ENCODE assay signal across 8 mouse cellular contexts in the genomic region with DNA sequence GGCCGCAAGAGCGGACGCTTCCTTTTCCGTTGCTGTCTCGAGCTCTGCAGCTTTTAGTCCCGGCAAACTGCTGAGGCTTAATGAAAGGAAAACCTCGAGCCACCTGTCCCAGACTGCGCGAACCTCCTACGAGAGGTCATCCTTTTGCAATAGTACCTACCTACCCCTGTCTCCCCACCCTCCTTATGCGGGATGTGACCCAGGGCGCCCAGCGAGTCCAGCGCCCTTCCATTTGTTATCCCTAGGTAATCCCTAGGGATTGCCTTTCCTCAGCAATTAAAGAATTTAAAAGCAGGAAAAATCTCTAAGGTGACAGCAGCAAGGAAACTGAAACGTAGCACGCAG. TPM values are rescaled to one million over a fixed set of nuclear protein-coding genes. Genes with fewer than 3 reads are reported as not detected.
DNase-seq lines count a peak whose midpoint lies in the region; ATAC-seq lines count a peak whose summit lies in the region.

No protein-coding gene starts in this region.

- H3K27ac ChIP-seq in kidney, embryonic 14.5 days (ENCODE audit: low read depth, low read length): no peak overlapping the region; the same call in 1 of the 2 replicates
- peak overlapping the region; percentile 65; the same call in 1 of the 2 replicates for H3K27ac ChIP-seq in embryonic facial prominence, embryonic 12.5 days
- peak overlapping the region; percentile 39 for H3K27ac ChIP-seq in intestine, embryonic 15.5 days
- peak overlapping the region; percentile 84 for H3K27ac ChIP-seq in midbrain, embryonic 16.5 days (ENCODE audit: low read length)

- DNase-seq in kidney, postnatal 14 days: no peak
- no peak for DNase-seq in retina, embryonic 14.5 days (ENCODE audit: low spot score)
- DNase-seq in left cerebral cortex, postnatal 4 days: no peak

- H3K4me2 ChIP-seq in kidney, embryonic 14.5 days (replicated peaks; ENCODE audit: low read depth, low read length): peak overlapping the region; percentile 83
- peak overlapping the region; percentile 70 for H3K4me2 ChIP-seq in embryonic facial prominence, embryonic 12.5 days (replicated peaks)
- peak overlapping the region; percentile 79 for H3K4me2 ChIP-seq in intestine, embryonic 15.5 days (replicated peaks)
- H3K4me2 ChIP-seq in midbrain, embryonic 16.5 days (ENCODE audit: low read length): peak overlapping the region; percentile 60

- peaks cover 22% of the 10 kb centered on the region for H3K36me3 ChIP-seq in kidney, embryonic 14.5 days (ENCODE audit: control insufficient read depth, insufficient read depth, low read length)
- peaks cover 25% of the 10 kb centered on the region for H3K36me3 ChIP-seq in embryonic facial prominence, embryonic 12.5 days
- peaks cover 13% of the 10 kb centered on the region for H3K36me3 ChIP-seq in intestine, embryonic 15.5 days
- H3K36me3 ChIP-seq in midbrain, embryonic 16.5 days (ENCODE audit: control insufficient read depth, insufficient read depth, low read length): peaks cover 23% of the 10 kb centered on the region

- H3K9me3 ChIP-seq in kidney, embryonic 14.5 days (ENCODE audit: control insufficient read depth, low read length): no peaks in the 10 kb centered on the region
- H3K9me3 ChIP-seq in embryonic facial prominence, embryonic 12.5 days: peaks cover 4% of the 10 kb centered on the region
- no peaks in the 10 kb centered on the region for H3K9me3 ChIP-seq in intestine, embryonic 15.5 days
- peaks cover 4% of the 10 kb centered on the region; the same call in 1 of the 2 replicates for H3K9me3 ChIP-seq in midbrain, embryonic 16.5 days (replicated peaks; ENCODE audit: control insufficient read depth, low read length, poor library complexity, severe bottlenecking)

- intact Hi-C loops in left cerebral cortex, postnatal 4 days (cut with DNase I): loop anchor here (2.0 kb wide), 1 partner anchor 31 kb away; a partner anchor contains a TSS

- ATAC-seq in kidney, embryonic 14.5 days (ENCODE audit: low FRiP score, low TSS enrichment): no peak; the same call in 1 of the 2 replicates
- peak; percentile 82 for ATAC-seq in embryonic facial prominence, embryonic 12.5 days (ENCODE audit: insufficient number of reproducible peaks, insufficient read depth, low FRiP score, low TSS enrichment)
- peak; percentile 84; the same call in 1 of the 2 replicates for ATAC-seq in intestine, embryonic 15.5 days
- ATAC-seq in midbrain, embryonic 16.5 days: no peak
- ATAC-seq in CD4-positive, CD25-positive, alpha-beta regulatory T cell, adult 4 months: no peak

- peak overlapping the region; percentile 47 for H3K4me3 ChIP-seq in kidney, embryonic 14.5 days (ENCODE audit: low read length)
- peak overlapping the region; percentile 41 for H3K4me3 ChIP-seq in embryonic facial prominence, embryonic 12.5 days
- peak overlapping the region; percentile 42 for H3K4me3 ChIP-seq in intestine, embryonic 15.5 days (replicated peaks)
- peak overlapping the region; percentile 44 for H3K4me3 ChIP-seq in midbrain, embryonic 16.5 days (ENCODE audit: low read depth, low read length)

- under 1% methylated on average over 16 of the region's 16 CpGs for WGBS in kidney, embryonic 14.5 days
- 1% methylated on average over 16 of the region's 16 CpGs for WGBS in embryonic facial prominence, embryonic 12.5 days
- under 1% methylated on average over 16 of the region's 16 CpGs for WGBS in intestine, embryonic 15.5 days
- under 1% methylated on average over 16 of the region's 16 CpGs for WGBS in midbrain, embryonic 16.5 days

- H3K4me1 ChIP-seq in kidney, embryonic 14.5 days (ENCODE audit: control insufficient read depth, insufficient read depth, low read length): peaks cover 3% of the 10 kb centered on the region; the same call in 1 of the 2 replicates
- no peaks in the 10 kb centered on the region for H3K4me1 ChIP-seq in embryonic facial prominence, embryonic 12.5 days
- H3K4me1 ChIP-seq in intestine, embryonic 15.5 days (replicated peaks): no peaks in the 10 kb centered on the region
- H3K4me1 ChIP-seq in midbrain, embryonic 16.5 days (ENCODE audit: control insufficient read depth, insufficient read depth, low read length): peaks cover 9% of the 10 kb centered on the region

- no peaks in the 10 kb centered on the region for H3K27me3 ChIP-seq in kidney, embryonic 14.5 days (ENCODE audit: control insufficient read depth, insufficient read depth, low read length)
- H3K27me3 ChIP-seq in embryonic facial prominence, embryonic 12.5 days: no peaks in the 10 kb centered on the region
- H3K27me3 ChIP-seq in intestine, embryonic 15.5 days (replicated peaks): no peaks in the 10 kb centered on the region
- no peaks in the 10 kb centered on the region for H3K27me3 ChIP-seq in midbrain, embryonic 16.5 days (ENCODE audit: control insufficient read depth, insufficient read depth, low read depth, low read length)

- H3K9ac ChIP-seq in kidney, embryonic 14.5 days (ENCODE audit: low read depth, low read length): peak overlapping the region; percentile 65
- peak overlapping the region; percentile 50 for H3K9ac ChIP-seq in embryonic facial prominence, embryonic 12.5 days
- H3K9ac ChIP-seq in intestine, embryonic 15.5 days: peak overlapping the region; percentile 48
- H3K9ac ChIP-seq in midbrain, embryonic 16.5 days (ENCODE audit: low read depth, low read length): peak overlapping the region; percentile 79

RNA-seq across cellular contexts. Expression of a gene that starts 0.3 kb away (rescaled TPM):
- polyA plus RNA-seq in kidney, embryonic 14.5 days (2014; fragmentation: Nextera tagmentation; extraction: Ambion mirVana): 6.1 and 9.3 TPM in 2 replicates
- polyA plus RNA-seq in embryonic facial prominence, embryonic 12.5 days (2016; fragmentation: Nextera tagmentation; extraction: Ambion mirVana): 17.4 and 19.4 TPM in 2 replicates
- polyA plus RNA-seq in intestine, embryonic 15.5 days (2015; fragmentation: Nextera tagmentation; extraction: Ambion mirVana): 4.3 and 4.6 TPM in 2 replicates
- 39.1 and 44.4 TPM in 2 replicates for polyA plus RNA-seq in midbrain, embryonic 16.5 days (2015; fragmentation: Nextera tagmentation; extraction: Ambion mirVana)
- 1 to 10 TPM in 1 of 2 experiments, under 1 TPM in 1; 0.42 to 1.4 TPM for polyA plus RNA-seq in CD4-positive, CD25-positive, alpha-beta regulatory T cell, adult 4 months (2017; shearing (Covaris generic))
- total RNA-seq in left cerebral cortex, postnatal 4 days (2021): 10 to 100 TPM; 28.0 to 32.9 TPM

RNA-seq across cellular contexts. Expression of a gene that starts 15.0 kb away (rescaled TPM):
- polyA plus RNA-seq in kidney, embryonic 14.5 days (2014; fragmentation: Nextera tagmentation; extraction: Ambion mirVana): 18.5 and 19.8 TPM in 2 replicates
- 19.8 TPM in 2 replicates for polyA plus RNA-seq in embryonic facial prominence, embryonic 12.5 days (2016; fragmentation: Nextera tagmentation; extraction: Ambion mirVana)
- 10.6 and 10.8 TPM in 2 replicates for polyA plus RNA-seq in intestine, embryonic 15.5 days (2015; fragmentation: Nextera tagmentation; extraction: Ambion mirVana)
- 32.6 and 33.9 TPM in 2 replicates for polyA plus RNA-seq in midbrain, embryonic 16.5 days (2015; fragmentation: Nextera tagmentation; extraction: Ambion mirVana)
- polyA plus RNA-seq in CD4-positive, CD25-positive, alpha-beta regulatory T cell, adult 4 months (2017; shearing (Covaris generic)): 10 to 100 TPM; 20.0 to 22.4 TPM
- total RNA-seq in left cerebral cortex, postnatal 4 days (2021): 10 to 100 TPM; 25.9 to 26.3 TPM

RNA-seq across cellular contexts. Expression of a gene that starts 30.9 kb away (rescaled TPM):
- polyA plus RNA-seq in kidney, embryonic 14.5 days (2014; fragmentation: Nextera tagmentation; extraction: Ambion mirVana): 20.9 and 33.2 TPM in 2 replicates
- 39.5 and 41.3 TPM in 2 replicates for polyA plus RNA-seq in embryonic facial prominence, embryonic 12.5 days (2016; fragmentation: Nextera tagmentation; extraction: Ambion mirVana)
- polyA plus RNA-seq in intestine, embryonic 15.5 days (2015; fragmentation: Nextera tagmentation; extraction: Ambion mirVana): 27.5 and 27.9 TPM in 2 replicates
- polyA plus RNA-seq in midbrain, embryonic 16.5 days (2015; fragmentation: Nextera tagmentation; extraction: Ambion mirVana): 30.1 and 30.6 TPM in 2 replicates
- polyA plus RNA-seq in CD4-positive, CD25-positive, alpha-beta regulatory T cell, adult 4 months (2017; shearing (Covaris generic)): 100 to 1,000 TPM in 1 of 2 experiments, 10 to 100 TPM in 1; 91.9 to 118 TPM
- 10 to 100 TPM; 20.7 to 22.7 TPM for total RNA-seq in left cerebral cortex, postnatal 4 days (2021)

Comparison
In these comparisons a context has a peak if more than half of its experiments do, and no peak if none do; other contexts are left out.
1. ATAC-seq: peak in embryonic facial prominence, embryonic 12.5 days (single experiment) and intestine, embryonic 15.5 days (single experiment); none in kidney, embryonic 14.5 days (single experiment), midbrain, embryonic 16.5 days (single experiment) and CD4-positive, CD25-positive, alpha-beta regulatory T cell, adult 4 months (single experiment).
2. Peak in every context shown above with its lines, with median percentiles within 50 percentile points of each other: H3K4me2 ChIP-seq, H3K4me3 ChIP-seq and H3K9ac ChIP-seq.